Mouse (Mus musculus) forebrain, embryonic 14.5 days (tissue): ENCODE data around the gene Capn5. TPM values are rescaled to one million over a fixed set of nuclear protein-coding genes. Genes with fewer than 3 reads are reported as not detected.

Experiments used
- ATAC-seq: fragments of 200-750 bp; cut with Nextera tagmentation; 2 replicates; pipeline ENCODE4 v1.8.0; 2017; ENCODE audit warnings: mild to moderate bottlenecking, moderate library complexity
- DNase-seq: peaks from one replicate; pipeline ENCODE4 v3.0.0-alpha.2; 2015; ENCODE audit warnings: low spot score
- H3K27ac ChIP-seq: fragments of 300-500 bp; sonication (generic); 2 replicates; pipeline ENCODE4 v1.5.1; 2014; ENCODE audit warnings: low read depth, mild to moderate bottlenecking, control low read depth, low read length, moderate library complexity
- H3K27me3 ChIP-seq: fragments of 300-500 bp; sonication (generic); replicated peaks from 2 replicates; pipeline ENCODE4 v1.6.1; 2014; ENCODE audit warnings: low read length, control low read depth, mixed read lengths; ENCODE audit not compliant: control insufficient read depth, insufficient read depth
- H3K36me3 ChIP-seq: fragments of 300-500 bp; sonication (generic); 2 replicates; pipeline ENCODE4 v1.6.1; 2014; ENCODE audit warnings: low read length, control low read depth; ENCODE audit not compliant: control insufficient read depth, insufficient read depth
- H3K4me1 ChIP-seq: fragments of 300-500 bp; sonication (generic); 2 replicates; pipeline ENCODE4 v1.6.1; 2014; ENCODE audit warnings: antibody characterized with exemption, low read length, control low read depth; ENCODE audit not compliant: control insufficient read depth, insufficient read depth
- H3K4me2 ChIP-seq: fragments of 300-500 bp; sonication (generic); 2 replicates; pipeline ENCODE4 v1.6.1; 2014; ENCODE audit warnings: mild to moderate bottlenecking, control low read depth, low read length
- H3K4me3 ChIP-seq: fragments of 300-500 bp; sonication (generic); 2 replicates; pipeline ENCODE4 v1.5.1; 2014; ENCODE audit warnings: low read depth, low read length, control low read depth
- H3K9ac ChIP-seq: fragments of 300-500 bp; sonication (generic); 2 replicates; pipeline ENCODE4 v1.6.1; 2014; ENCODE audit warnings: mild to moderate bottlenecking, low read length, control low read depth, moderate library complexity
- H3K9me3 ChIP-seq: fragments of 300-500 bp; sonication (generic); replicated peaks from 2 replicates; pipeline ENCODE4 v1.6.1; 2016; ENCODE audit warnings: low read length, control low read depth, mixed read lengths; ENCODE audit not compliant: control insufficient read depth
- WGBS: fragments of 180-500 bp; shearing (Covaris S2); extraction: QIAGEN DNeasy Blood & Tissue Kit; methylation state at CpG from one replicate; pipeline ENCODE4 v1.1.7; 2014; 5-methylcytosine and 5-hydroxymethylcytosine counted together
- polyA plus RNA-seq: library from polyadenylated mRNA; unstranded; fragments of >200 nt; fragmentation: Nextera tagmentation; extraction: Ambion mirVana; gene quantifications from 2 replicates; pipeline ENCODE4 v1.2.1, GENCODE M21; 2014

Gene Capn5
- polyA plus RNA-seq, 1 experiment from 2014 or later, result 6.1 TPM

DNA sequence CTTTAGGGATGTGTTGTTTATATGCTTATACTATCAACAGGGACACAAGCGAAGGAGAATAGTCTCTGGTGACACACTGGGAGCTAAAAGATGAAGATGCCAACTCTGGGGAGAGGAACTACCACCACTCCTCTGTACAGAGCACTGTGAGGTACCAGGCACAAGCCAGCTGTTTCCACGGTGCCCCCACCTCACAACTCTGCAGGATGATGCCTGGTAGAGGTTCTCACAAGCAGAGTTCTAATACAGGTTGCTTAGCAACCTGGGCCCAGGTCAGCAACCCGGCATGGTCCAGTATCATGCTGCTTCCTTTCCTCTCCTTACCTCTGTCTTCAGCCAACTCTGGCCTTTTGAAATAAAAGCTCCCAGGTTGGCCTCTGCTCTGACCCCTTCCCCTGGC lies 40.5 kb downstream of the Capn5 start:
- no peaks in the 10 kb centered on the region for H3K36me3 ChIP-seq
- DNase-seq, result no peak
- no peak overlapping the region for H3K4me3 ChIP-seq
- no peak overlapping the region for H3K9ac ChIP-seq
- H3K27me3 ChIP-seq, result no peaks in the 10 kb centered on the region
- H3K27ac ChIP-seq, result no peak overlapping the region
- ATAC-seq, result no peak
- H3K9me3 ChIP-seq, result no peaks in the 10 kb centered on the region
- H3K4me2 ChIP-seq, result no peak overlapping the region
- WGBS, result 46% methylated on average over 3 of the region's 3 CpGs
- H3K4me1 ChIP-seq, result no peaks in the 10 kb centered on the region

DNA sequence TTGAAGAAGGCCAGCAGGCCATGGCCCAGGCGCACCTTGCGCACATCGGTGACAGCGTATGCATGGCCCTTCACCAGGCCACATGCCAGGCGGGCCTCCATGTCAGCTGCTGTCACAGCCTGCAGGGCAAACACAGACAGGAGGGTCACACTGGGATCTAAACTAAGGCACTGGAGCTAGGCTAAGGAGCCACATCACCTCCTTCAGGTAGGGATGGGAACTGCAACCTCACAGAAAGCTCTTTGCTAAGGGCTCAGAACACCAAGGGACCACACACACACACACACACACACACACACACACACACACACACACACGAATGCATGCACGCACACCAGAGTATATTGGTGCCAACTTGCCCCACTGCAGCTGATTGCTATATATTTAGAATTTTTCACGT lies 46.3 kb downstream of the Capn5 start:
- H3K27ac ChIP-seq, result no peak overlapping the region
- WGBS, result 94% methylated on average over 8 of the region's 8 CpGs

GRCm38 (mm10) chr7:98125473-98125872 lies 52.6 kb downstream of the Capn5 start:
- Histone ChIP-seq H3K4me1 (no peaks in the 10 kb centered on the region), H3K36me3 (0 out of 2 replicates have a peak, but pooled peaks cover 3% of the 10 kb centered on the region), H3K27ac (no peak overlapping the region), H3K9me3 (no peaks in the 10 kb centered on the region), H3K4me3 (no peak overlapping the region), H3K4me2 (no peak overlapping the region), H3K27me3 (no peaks in the 10 kb centered on the region), H3K9ac (no peak overlapping the region)
- ATAC-seq, result no peak
- WGBS, result 41% methylated on average over 5 of the region's 5 CpGs
- DNase-seq, result no peak

More for the DNA sequence above, 46.3 kb downstream of the Capn5 start:
- no peak for DNase-seq
- no peak overlapping the region for H3K9ac ChIP-seq
- H3K36me3 ChIP-seq, result no peaks in the 10 kb centered on the region
- H3K4me1 ChIP-seq, result no peaks in the 10 kb centered on the region
- H3K27me3 ChIP-seq, result no peaks in the 10 kb centered on the region
- no peak overlapping the region for H3K4me3 ChIP-seq
- ATAC-seq, result no peak
- no peaks in the 10 kb centered on the region for H3K9me3 ChIP-seq
- H3K4me2 ChIP-seq, result no peak overlapping the region

GRCm38 (mm10) chr7:98124701-98125100 lies 53.4 kb downstream of the Capn5 start:
- Histone ChIP-seq H3K4me3 (no peak overlapping the region), H3K9me3 (no peaks in the 10 kb centered on the region), H3K4me2 (no peak overlapping the region), H3K9ac (no peak overlapping the region), H3K27ac (no peak overlapping the region), H3K36me3 (0 out of 2 replicates have a peak, but pooled peaks cover 3% of the 10 kb centered on the region), H3K27me3 (no peaks in the 10 kb centered on the region), H3K4me1 (no peaks in the 10 kb centered on the region)
- ATAC-seq, result no peak
- no peak for DNase-seq
- 70% methylated on average over 5 of the region's 5 CpGs for WGBS

DNA sequence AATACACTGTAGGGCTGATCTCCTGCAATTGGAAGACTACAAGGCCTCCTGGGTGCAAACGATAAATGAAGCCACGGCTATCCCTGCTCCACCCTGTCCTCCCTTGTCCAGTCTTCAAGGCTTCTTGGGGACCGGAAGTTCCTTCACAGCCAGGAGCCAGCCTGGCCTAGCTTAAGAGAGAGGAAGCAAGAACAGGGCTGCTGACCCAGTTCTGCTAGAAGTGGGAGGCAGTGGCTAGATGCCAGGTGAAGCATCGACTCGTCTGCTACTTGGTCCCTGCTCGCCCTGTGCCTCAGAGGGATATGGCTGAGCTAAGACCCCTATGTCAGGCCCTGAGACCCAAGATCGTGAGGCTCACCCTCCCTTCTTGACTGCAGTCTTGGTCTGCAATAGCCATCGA lies 56.4 kb downstream of the Capn5 start:
- Histone ChIP-seq H3K4me2 (no peak overlapping the region), H3K9me3 (no peaks in the 10 kb centered on the region), H3K9ac (no peak overlapping the region), H3K27me3 (no peaks in the 10 kb centered on the region), H3K4me3 (no peak overlapping the region), H3K36me3 (0 out of 2 replicates have a peak, but pooled peaks cover 3% of the 10 kb centered on the region), H3K27ac (no peak overlapping the region), H3K4me1 (no peaks in the 10 kb centered on the region)
- WGBS, result 83% methylated on average over 8 of the region's 8 CpGs
- ATAC-seq (no peak), DNase-seq (no peak)

- WGBS, result 97% methylated on average over 3 of the region's 3 CpGs
- H3K4me3 ChIP-seq, result no peak overlapping the region
- no peaks in the 10 kb centered on the region for H3K4me1 ChIP-seq
- ATAC-seq, result no peak
- 0 out of 2 replicates have a peak, but pooled peaks cover 3% of the 10 kb centered on the region for H3K36me3 ChIP-seq
- no peak overlapping the region for H3K9ac ChIP-seq
- no peak for DNase-seq
- no peak overlapping the region for H3K27ac ChIP-seq
- H3K9me3 ChIP-seq, result no peaks in the 10 kb centered on the region
- H3K27me3 ChIP-seq, result no peaks in the 10 kb centered on the region
- H3K4me2 ChIP-seq, result no peak overlapping the region
Observed at GRCm38 (mm10) chr7:98121241-98121640, 56.8 kb downstream of the Capn5 start.

GRCm38 (mm10) chr7:98120325-98120724 lies 57.7 kb downstream of the Capn5 start:
- Histone ChIP-seq H3K4me3 (no peak overlapping the region), H3K9ac (0 out of 2 replicates have a peak overlapping the region, but pooled peaks have one; percentile 21)
- WGBS, result 11% methylated on average over 7 of the region's 7 CpGs

DNA sequence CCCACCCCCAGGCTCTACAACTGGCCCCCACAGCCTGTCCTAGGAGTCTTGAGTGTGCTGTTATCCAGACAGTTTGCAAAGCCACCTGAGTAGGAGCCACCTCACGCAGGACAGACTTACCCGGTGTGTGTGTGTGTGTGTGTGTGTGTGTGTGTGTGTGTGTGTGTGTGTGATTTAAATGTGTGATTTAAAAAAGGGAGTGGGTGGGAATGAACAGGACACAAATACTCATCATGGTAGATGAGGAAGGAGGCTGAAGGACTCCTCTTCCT lies 58.2 kb downstream of the Capn5 start:
- H3K9me3 ChIP-seq, result no peaks in the 10 kb centered on the region
- no peaks in the 10 kb centered on the region for H3K36me3 ChIP-seq
- H3K27me3 ChIP-seq, result no peaks in the 10 kb centered on the region
- WGBS, result 78% methylated on average over 2 of the region's 2 CpGs
- DNase-seq (no peak), ATAC-seq (no peak)
- no peak overlapping the region for H3K4me3 ChIP-seq
- H3K9ac ChIP-seq, result no peak overlapping the region
- no peak overlapping the region for H3K4me2 ChIP-seq
- no peaks in the 10 kb centered on the region for H3K4me1 ChIP-seq
- no peak overlapping the region for H3K27ac ChIP-seq

More at GRCm38 (mm10) chr7:98120325-98120724, 57.7 kb downstream of the Capn5 start:
- no peaks in the 10 kb centered on the region for H3K4me1 ChIP-seq
- ATAC-seq (peak; percentile 82), DNase-seq (peak; percentile 76)
- H3K4me2 ChIP-seq, result peak overlapping the region; percentile 47
- no peaks in the 10 kb centered on the region for H3K27me3 ChIP-seq
- no peak overlapping the region for H3K27ac ChIP-seq
- H3K9me3 ChIP-seq, result no peaks in the 10 kb centered on the region
- no peaks in the 10 kb centered on the region for H3K36me3 ChIP-seq

- Histone ChIP-seq H3K36me3 (no peaks in the 10 kb centered on the region), H3K9ac (0 out of 2 replicates have a peak within 1 kb of the TSS, but pooled peaks have one; percentile 21), H3K4me1 (no peaks in the 10 kb centered on the region), H3K27me3 (no peaks in the 10 kb centered on the region), H3K4me3 (no peak within 1 kb of the TSS), H3K9me3 (no peaks in the 10 kb centered on the region), H3K4me2 (peak within 1 kb of the TSS; percentile 47), H3K27ac (no peak within 1 kb of the TSS)
- DNase-seq, result no peak
- WGBS, result 27% methylated on average over 9 of the region's 9 CpGs
- ATAC-seq, result peak; percentile 18; the same call in 1 of the 2 replicates
Observed at GRCm38 (mm10) chr7:98119179-98119960, 58.7 kb downstream of the Capn5 start, which contains the start of gene Myo7a. Gene Myo7a, minus strand, starts transcription at chr7:98119524.
